Comparison of ENCODE assay signal across 50 mouse cellular contexts in the genomic region with DNA sequence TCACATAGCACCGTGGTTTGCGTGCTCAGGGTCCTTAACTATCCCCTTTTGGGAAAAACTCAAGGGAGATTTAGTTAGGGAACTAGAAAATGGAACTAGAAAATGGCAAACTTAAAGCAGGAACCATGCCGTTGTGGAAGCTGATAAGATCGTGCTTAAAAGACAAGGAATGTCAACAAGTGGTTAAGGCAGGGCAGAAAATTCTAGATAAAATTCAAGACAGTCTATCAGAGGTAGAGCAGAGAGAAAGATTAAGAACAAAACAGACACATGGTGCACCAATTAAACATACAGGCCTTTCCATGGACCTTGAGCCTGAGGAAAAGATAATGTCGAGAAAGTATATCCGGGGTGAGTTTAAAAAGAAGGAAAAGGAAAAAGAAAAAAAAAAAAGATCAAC. TPM values are rescaled to one million over a fixed set of nuclear protein-coding genes. Genes with fewer than 3 reads are reported as not detected.
"Had no signal": no experiment of that assay in that cellular context is flagged by ENCODE, and none has a peak within 500 bp of the region (broad histone marks: within the 10 kb centered on the region; RNA-seq: fewer than 3 reads in every experiment).

No protein-coding gene starts in this region.

- H3K4me2 ChIP-seq: heart, embryonic 11.5 days; heart, embryonic 12.5 days; heart, embryonic 13.5 days; heart, embryonic 15.5 days; hindbrain, embryonic 13.5 days; hindbrain, embryonic 14.5 days; hindbrain, embryonic 15.5 days; intestine, embryonic 15.5 days; kidney, embryonic 15.5 days had no signal

- DNase-seq: heart, postnatal 10 days; heart, postnatal 14 days; heart, postnatal 36 days; heart, postnatal 4 days; kidney, adult 11 months; kidney, adult 18-20 months; kidney, adult 2 months; kidney, adult 8-10 months; kidney, adult 9 months; kidney, postnatal 10 days; kidney, postnatal 14 days; kidney, postnatal 25 days; kidney, postnatal 36 days; kidney, postnatal 4 days; layer of hippocampus, adult 9-11 months; layer of hippocampus, postnatal 36 days had no signal

- H3K27me3 ChIP-seq: heart, embryonic 12.5 days; heart, embryonic 13.5 days; heart, embryonic 15.5 days; hindbrain, embryonic 13.5 days; hindbrain, embryonic 15.5 days; intestine, embryonic 15.5 days; kidney, embryonic 15.5 days had no signal

- H3K9ac ChIP-seq: heart, embryonic 12.5 days; heart, embryonic 13.5 days; heart, embryonic 15.5 days; hindbrain, embryonic 13.5 days; hindbrain, embryonic 14.5 days; hindbrain, embryonic 15.5 days; intestine, embryonic 15.5 days; kidney, embryonic 15.5 days had no signal

- H3K9me3 ChIP-seq: heart, embryonic 10.5 days; hindbrain, embryonic 15.5 days; intestine, embryonic 15.5 days had no signal

- H3K27ac ChIP-seq: heart, embryonic 10.5 days; heart, embryonic 13.5 days; heart, embryonic 15.5 days; hindbrain, embryonic 10.5 days; hindbrain, embryonic 13.5 days; hindbrain, embryonic 14.5 days; hindbrain, embryonic 15.5 days; hindbrain, postnatal 0 days; intestine, embryonic 15.5 days; kidney, embryonic 15.5 days; kidney, postnatal 0 days; layer of hippocampus, adult 2 months; left cerebral cortex, adult 2 months had no signal

- ATAC-seq: hindbrain, embryonic 16.5 days; hindbrain, postnatal 0 days; inflammation-experienced regulatory T-cells, adult 6 months; intestine, embryonic 15.5 days; intestine, embryonic 16.5 days; intestine, postnatal 0 days had no signal

- H3K4me1 ChIP-seq: heart, embryonic 10.5 days; heart, embryonic 12.5 days; heart, embryonic 13.5 days; heart, embryonic 15.5 days; hindbrain, embryonic 10.5 days; hindbrain, embryonic 13.5 days; hindbrain, embryonic 15.5 days; intestine, embryonic 15.5 days; kidney, embryonic 15.5 days had no signal

- H3K36me3 ChIP-seq: heart, embryonic 10.5 days; heart, embryonic 12.5 days; heart, embryonic 13.5 days; heart, embryonic 15.5 days; hindbrain, embryonic 10.5 days; hindbrain, embryonic 13.5 days; hindbrain, embryonic 15.5 days; intestine, embryonic 15.5 days; kidney, embryonic 15.5 days had no signal

- H3K4me3 ChIP-seq: heart, embryonic 10.5 days; heart, embryonic 12.5 days; heart, embryonic 13.5 days; heart, embryonic 15.5 days; hindbrain, embryonic 10.5 days; hindbrain, embryonic 13.5 days; hindbrain, embryonic 15.5 days; intestine, embryonic 15.5 days; kidney, embryonic 15.5 days; layer of hippocampus, adult 2 months; left cerebral cortex, adult 2 months had no signal

RNA-seq across cellular contexts. Expression of gene 4930558C23Rik, which starts 15.2 kb away (rescaled TPM):
- total RNA-seq: heart, postnatal 10 days; heart, postnatal 14 days; heart, postnatal 25 days; heart, postnatal 36 days; heart, postnatal 4 days; hematopoietic stem cell, adult 5-6 weeks; hindbrain, postnatal 0 days; layer of hippocampus, adult 18-20 months; layer of hippocampus, adult 2 months; layer of hippocampus, adult 8-10 months; layer of hippocampus, postnatal 10 days; layer of hippocampus, postnatal 14 days; layer of hippocampus, postnatal 25 days; layer of hippocampus, postnatal 36 days; left cerebral cortex, adult 18-20 months; left cerebral cortex, adult 2 months had no signal
- polyA plus RNA-seq: heart, embryonic 10.5 days; heart, embryonic 11.5 days; heart, embryonic 12.5 days; heart, embryonic 13.5 days; heart, embryonic 14.5 days; heart, embryonic 15.5 days; heart, embryonic 16.5 days; heart, postnatal 0 days; hindbrain, embryonic 10.5 days; hindbrain, embryonic 11.5 days; hindbrain, embryonic 13.5 days; hindbrain, embryonic 14.5 days; hindbrain, embryonic 15.5 days; hindbrain, embryonic 16.5 days; hindbrain, postnatal 0 days; inflammation-experienced regulatory T-cells, adult 6 months; intestine, embryonic 14.5 days; intestine, embryonic 15.5 days; intestine, embryonic 16.5 days; intestine, postnatal 0 days; kidney, adult 2 months; kidney, embryonic 14.5 days; kidney, embryonic 15.5 days; large intestine, adult 2 months had no signal
